Mouse (Mus musculus): ENCODE measurements around the gene Hadhb. TPM values are rescaled to one million over a fixed set of nuclear protein-coding genes. Genes with fewer than 3 reads are reported as not detected.

Hadhb gene
- 654 TPM for polyA plus RNA-seq (2014; fragmentation: Illumina TruSeq; extraction: RNeasy Lipid Tissue Mini Kit (QIAGEN cat#74804); ENCODE audit: low read depth, low replicate concordance)

GRCm38 (mm10) chr5:30154474-30155394 lies at the start of gene Hadhb, which contains the start of gene Hadha:
Hadhb (plus strand) TSS chr5:30155248.
Hadha (minus strand) TSS chr5:30155162.

GRCm38 (mm10) chr5:30105668-30106300 lies 49.3 kb upstream of the Hadhb start, which contains the start of gene 3110082J24Rik:
3110082J24Rik (minus strand) TSS chr5:30106086.

DNA sequence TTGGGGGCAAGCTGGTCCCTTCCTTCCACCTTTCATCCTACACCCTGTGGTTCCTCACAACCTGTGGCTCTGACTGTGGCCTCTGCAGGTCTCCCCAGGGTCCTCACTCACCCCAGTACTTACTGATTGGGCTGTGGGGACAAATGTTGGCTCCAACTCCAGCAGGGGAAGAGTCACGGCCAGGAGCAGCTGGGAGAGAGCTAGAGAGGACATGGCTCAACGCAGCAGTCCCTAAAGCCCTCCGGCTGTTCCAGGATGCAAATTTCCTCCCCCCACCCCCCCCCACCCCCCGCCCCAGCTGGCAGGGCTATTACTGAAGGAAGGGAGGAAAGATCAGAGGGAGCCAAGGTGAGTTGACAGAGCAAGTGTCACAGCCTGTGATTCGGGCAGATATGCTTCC lies 50.4 kb downstream of the Hadhb start, which contains the start of gene Adgrf3:
Adgrf3 (minus strand) TSS at position 230 of the 400 bp plus-strand sequence.

DNA sequence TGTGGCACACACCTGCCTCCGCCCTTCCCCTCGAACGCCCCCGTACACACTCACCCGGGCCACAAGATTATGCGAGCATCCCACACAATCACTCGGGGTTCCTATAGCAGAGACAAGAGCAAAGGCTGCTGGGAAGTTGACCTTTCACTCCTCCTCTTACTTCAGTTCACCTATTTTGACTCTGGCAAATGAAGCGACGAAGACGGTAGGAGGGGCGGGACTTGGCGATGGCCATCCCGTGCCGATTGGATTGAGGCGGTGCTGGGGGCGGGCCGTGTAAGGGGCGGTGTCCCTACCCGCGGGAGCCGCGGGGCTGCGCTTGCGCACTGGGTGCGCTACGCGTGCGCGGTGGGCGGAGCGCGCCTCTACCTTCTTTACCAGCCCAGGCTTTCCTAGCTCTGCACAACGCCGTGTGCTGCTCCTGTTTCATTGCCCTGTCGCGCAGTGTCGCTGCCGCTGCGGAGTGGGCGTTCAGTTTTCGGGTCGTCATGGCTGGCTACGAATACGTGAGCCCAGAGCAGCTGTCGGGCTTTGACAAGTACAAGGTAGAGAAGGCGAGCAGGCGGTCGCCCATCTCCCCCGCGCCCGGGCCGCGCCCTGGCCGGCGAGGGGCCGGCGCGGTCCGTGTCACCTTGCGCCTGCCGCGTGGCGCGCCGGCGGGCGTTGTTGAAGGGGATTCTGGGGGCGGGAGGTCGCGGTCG lies 77.4 kb downstream of the Hadhb start, which contains the start of gene Selenoi:
Selenoi (plus strand) TSS at position 311 of the 701 bp plus-strand sequence.

Other genes starting within 250 kb of the Hadhb start
- 0.32 TPM for gene Il6, start 142.1 kb upstream of the Hadhb start, polyA plus RNA-seq (2014; fragmentation: Illumina TruSeq; extraction: RNeasy Lipid Tissue Mini Kit (QIAGEN cat#74804); ENCODE audit: low read depth, low replicate concordance)
- gene Tyms, start 81.6 kb upstream of the Hadhb start, polyA plus RNA-seq (2014; fragmentation: Illumina TruSeq; extraction: RNeasy Lipid Tissue Mini Kit (QIAGEN cat#74804); ENCODE audit: low read depth, low replicate concordance) = 17.0 TPM
- gene Garem2, start 50.1 kb upstream of the Hadhb start, polyA plus RNA-seq (2014; fragmentation: Illumina TruSeq; extraction: RNeasy Lipid Tissue Mini Kit (QIAGEN cat#74804); ENCODE audit: low read depth, low replicate concordance) = not detected
- gene 3110082J24Rik, start 49.2 kb upstream of the Hadhb start, polyA plus RNA-seq (2014; fragmentation: Illumina TruSeq; extraction: RNeasy Lipid Tissue Mini Kit (QIAGEN cat#74804); ENCODE audit: low read depth, low replicate concordance) = not detected
- gene Hadha, start 86 bp upstream of the Hadhb start, polyA plus RNA-seq (2014; fragmentation: Illumina TruSeq; extraction: RNeasy Lipid Tissue Mini Kit (QIAGEN cat#74804); ENCODE audit: low read depth, low replicate concordance) = 232 TPM
- gene Adgrf3, start 50.5 kb downstream of the Hadhb start, polyA plus RNA-seq (2014; fragmentation: Illumina TruSeq; extraction: RNeasy Lipid Tissue Mini Kit (QIAGEN cat#74804); ENCODE audit: low read depth, low replicate concordance) = not detected
- gene Selenoi, start 77.3 kb downstream of the Hadhb start, polyA plus RNA-seq (2014; fragmentation: Illumina TruSeq; extraction: RNeasy Lipid Tissue Mini Kit (QIAGEN cat#74804); ENCODE audit: low read depth, low replicate concordance) = 58.9 TPM
- gene Drc1, start 126.1 kb downstream of the Hadhb start, polyA plus RNA-seq (2014; fragmentation: Illumina TruSeq; extraction: RNeasy Lipid Tissue Mini Kit (QIAGEN cat#74804); ENCODE audit: low read depth, low replicate concordance) = 1.6 TPM

Data from liver, adult 10 weeks (tissue).